Mouse (Mus musculus): ENCODE measurements at regions not wholly inside any gene's neighbourhood (a gene's known extent, or its start where the extent isn't known, plus 50 kb on each side); places are given as distances from the start of the nearest gene placed in this dataset.
A peak's percentile ranks its signal among the peaks of the same experiment; 100 is the strongest.

DNA sequence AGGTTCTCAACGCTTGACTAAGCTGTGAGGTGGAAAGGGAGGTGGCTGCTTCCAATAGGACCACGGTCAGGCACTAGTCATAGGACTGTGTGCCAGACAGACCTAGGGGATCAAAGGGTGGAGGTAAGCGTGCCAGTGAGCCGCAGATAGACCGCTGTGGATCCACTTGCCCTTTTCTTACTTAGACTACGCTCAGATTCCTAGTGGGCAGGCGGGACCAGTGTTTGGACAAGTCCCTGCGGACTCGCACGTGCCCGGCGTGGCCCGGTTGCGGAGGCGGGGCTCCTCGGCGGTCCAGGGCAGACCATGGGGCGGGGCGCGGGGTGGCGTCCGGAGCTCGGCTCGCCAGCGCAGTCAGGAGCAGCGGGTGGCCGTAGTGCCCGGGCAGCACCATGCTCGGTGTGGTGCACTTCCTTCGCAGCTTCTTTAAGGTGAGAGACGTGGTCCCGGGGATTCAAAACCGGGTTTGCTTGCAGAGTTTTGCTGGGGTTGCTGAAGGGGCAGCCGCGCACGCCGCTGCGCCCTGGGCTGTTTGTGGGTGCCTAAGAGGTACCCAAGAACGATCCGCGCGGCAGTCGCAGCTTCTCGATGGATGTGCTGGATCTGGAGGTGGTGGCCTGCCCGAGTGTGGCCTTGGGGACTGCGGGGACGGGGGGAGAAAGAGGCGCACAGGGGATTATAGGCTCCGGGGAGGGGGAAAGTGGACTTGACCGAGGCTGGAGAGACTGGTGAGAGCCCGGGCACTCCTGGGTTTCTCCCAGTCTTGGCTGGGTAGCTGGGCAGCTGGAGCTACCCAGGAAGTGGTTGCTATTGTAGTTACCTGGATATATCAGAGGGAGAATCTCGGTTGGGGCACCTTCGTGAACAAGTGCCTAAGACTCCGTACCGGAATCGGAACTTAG is 98.6 kb downstream of the Amer3 start:
- Histone ChIP-seq H3K27me3 (ENCODE audit: control insufficient read depth, insufficient read depth, low read length) (peaks cover 26% of the 10 kb centered on the region), H3K9ac (ENCODE audit: low read length) (peak overlapping the region; percentile 59)

DNA sequence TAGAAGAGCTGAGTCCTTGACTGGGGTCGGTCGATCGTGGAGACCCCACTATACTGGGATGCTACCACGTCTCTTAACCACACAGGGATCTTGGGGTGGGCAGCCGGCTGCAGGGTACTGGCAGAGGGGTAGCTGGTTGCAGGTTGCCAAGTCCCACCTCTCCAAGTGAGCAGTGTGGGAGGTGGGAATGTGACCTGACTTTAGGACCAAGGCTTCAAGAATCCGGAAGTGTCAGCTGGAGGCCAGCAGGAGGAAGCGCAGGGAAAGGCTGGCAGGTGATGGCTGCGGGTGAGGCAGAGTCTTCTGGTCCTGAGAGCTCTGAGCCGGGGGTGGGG is 99.2 kb downstream of the Amer3 start:
- Histone ChIP-seq H3K4me3 (ENCODE audit: low read length) (peak overlapping the region; percentile 55), H3K4me2 (ENCODE audit: low read depth, low read length) (peak overlapping the region; percentile 86), H3K36me3 (ENCODE audit: control insufficient read depth, insufficient read depth) (no peaks in the 10 kb centered on the region), H3K4me1 (ENCODE audit: control insufficient read depth, insufficient read depth, low read length) (peaks cover 2% of the 10 kb centered on the region; the same call in 1 of the 2 replicates), H3K27ac (ENCODE audit: low read length) (no peak overlapping the region), H3K9me3 (replicated peaks; ENCODE audit: control insufficient read depth, low read length) (no peaks in the 10 kb centered on the region), H3K27me3 (ENCODE audit: control insufficient read depth, insufficient read depth, low read length) (peaks cover 26% of the 10 kb centered on the region), H3K9ac (ENCODE audit: low read length) (peak overlapping the region; percentile 59)
- no peak for ATAC-seq (replicated peaks; ENCODE audit: extremely low read depth, insufficient read depth, low FRiP score)
- 0% methylated on average over 9 of the region's 9 CpGs for WGBS

More for the DNA sequence above, 98.6 kb downstream of the Amer3 start:
- Histone ChIP-seq H3K36me3 (ENCODE audit: control insufficient read depth, insufficient read depth) (no peaks in the 10 kb centered on the region), H3K4me3 (ENCODE audit: low read length) (peak overlapping the region; percentile 55), H3K9me3 (replicated peaks; ENCODE audit: control insufficient read depth, low read length) (no peaks in the 10 kb centered on the region), H3K27ac (ENCODE audit: low read length) (no peak overlapping the region), H3K4me2 (ENCODE audit: low read depth, low read length) (peak overlapping the region; percentile 86), H3K4me1 (ENCODE audit: control insufficient read depth, insufficient read depth, low read length) (peaks cover 2% of the 10 kb centered on the region; the same call in 1 of the 2 replicates)
- peak; percentile 77 for ATAC-seq (replicated peaks; ENCODE audit: extremely low read depth, insufficient read depth, low FRiP score)
- under 1% methylated on average over 56 of the region's 56 CpGs for WGBS

- H3K27ac ChIP-seq (ENCODE audit: low read length) = peak overlapping the region; percentile 47
These were observed 107.1 kb downstream of the Amer3 start for GRCm38 (mm10) chr1:34686539-34686938.

DNA sequence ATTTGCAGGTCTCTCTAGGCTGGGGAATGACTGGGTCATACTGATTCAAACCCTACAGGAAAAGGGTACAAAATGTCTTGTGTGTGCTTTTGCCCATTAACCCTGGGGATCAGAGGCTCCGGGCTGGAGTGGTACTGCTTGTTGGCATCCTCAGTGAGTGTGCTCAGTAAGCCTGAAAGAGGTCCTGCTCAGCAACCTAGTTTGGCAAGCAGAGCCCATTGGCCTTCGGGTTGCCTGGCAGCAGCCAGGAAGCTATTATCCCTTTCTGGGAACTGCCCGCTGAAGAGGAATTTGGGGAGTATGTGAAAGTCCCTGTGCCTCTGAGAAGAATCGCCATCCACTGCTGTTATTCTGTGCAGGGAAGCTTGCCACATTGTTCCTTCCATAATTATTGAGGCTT is 117.1 kb downstream of the Amer3 start:
- Histone ChIP-seq H3K9me3 (replicated peaks; ENCODE audit: control insufficient read depth, low read length) (no peaks in the 10 kb centered on the region), H3K27me3 (ENCODE audit: control insufficient read depth, insufficient read depth, low read length) (no peaks in the 10 kb centered on the region), H3K4me1 (ENCODE audit: control insufficient read depth, insufficient read depth, low read length) (no peaks in the 10 kb centered on the region), H3K4me3 (ENCODE audit: low read length) (no peak overlapping the region), H3K4me2 (ENCODE audit: low read depth, low read length) (no peak overlapping the region), H3K36me3 (ENCODE audit: control insufficient read depth, insufficient read depth) (no peaks in the 10 kb centered on the region), H3K27ac (ENCODE audit: low read length) (no peak overlapping the region), H3K9ac (ENCODE audit: low read length) (no peak overlapping the region)
- ATAC-seq (replicated peaks; ENCODE audit: extremely low read depth, insufficient read depth, low FRiP score) = no peak
- 66% methylated on average over 4 of the region's 4 CpGs for WGBS

More at GRCm38 (mm10) chr1:34686539-34686938, 107.1 kb downstream of the Amer3 start:
- Histone ChIP-seq H3K4me2 (ENCODE audit: low read depth, low read length) (no peak overlapping the region), H3K9ac (ENCODE audit: low read length) (no peak overlapping the region), H3K4me1 (ENCODE audit: control insufficient read depth, insufficient read depth, low read length) (no peaks in the 10 kb centered on the region; the same call in none of the 2 replicates), H3K27me3 (ENCODE audit: control insufficient read depth, insufficient read depth, low read length) (no peaks in the 10 kb centered on the region), H3K36me3 (ENCODE audit: control insufficient read depth, insufficient read depth) (no peaks in the 10 kb centered on the region), H3K9me3 (replicated peaks; ENCODE audit: control insufficient read depth, low read length) (no peaks in the 10 kb centered on the region), H3K4me3 (ENCODE audit: low read length) (no peak overlapping the region)
- ATAC-seq (replicated peaks; ENCODE audit: extremely low read depth, insufficient read depth, low FRiP score) = no peak
- 12% methylated on average over 2 of the region's 2 CpGs for WGBS

GRCm38 (mm10) chr1:34700237-34701030 is 121.0 kb downstream of the Amer3 start:
- no peaks in the 10 kb centered on the region for H3K4me1 ChIP-seq (ENCODE audit: control insufficient read depth, insufficient read depth, low read length)
- ATAC-seq (replicated peaks; ENCODE audit: extremely low read depth, insufficient read depth, low FRiP score) = no peak; the same call in 1 of the 2 replicates
- H3K27ac ChIP-seq (ENCODE audit: low read length) = no peak overlapping the region
- peak overlapping the region; percentile 33 for H3K4me3 ChIP-seq (ENCODE audit: low read length)
- H3K9ac ChIP-seq (ENCODE audit: low read length) = 0 out of 2 replicates have a peak overlapping the region, but pooled peaks have one; percentile 13
- H3K9me3 ChIP-seq (replicated peaks; ENCODE audit: control insufficient read depth, low read length) = no peaks in the 10 kb centered on the region
- H3K4me2 ChIP-seq (ENCODE audit: low read depth, low read length) = peak overlapping the region; percentile 57
- H3K27me3 ChIP-seq (ENCODE audit: control insufficient read depth, insufficient read depth, low read length) = no peaks in the 10 kb centered on the region
- 29% methylated on average over 17 of the region's 17 CpGs for WGBS
- no peaks in the 10 kb centered on the region for H3K36me3 ChIP-seq (ENCODE audit: control insufficient read depth, insufficient read depth)

GRCm38 (mm10) chr1:34701436-34701835 is 122.0 kb downstream of the Amer3 start:
- ATAC-seq (replicated peaks; ENCODE audit: extremely low read depth, insufficient read depth, low FRiP score) = no peak
- no peak overlapping the region for H3K27ac ChIP-seq (ENCODE audit: low read length)
- H3K9me3 ChIP-seq (replicated peaks; ENCODE audit: control insufficient read depth, low read length) = no peaks in the 10 kb centered on the region
- H3K4me1 ChIP-seq (ENCODE audit: control insufficient read depth, insufficient read depth, low read length) = no peaks in the 10 kb centered on the region
- H3K9ac ChIP-seq (ENCODE audit: low read length) = no peak overlapping the region
- 77% methylated on average over 7 of the region's 7 CpGs for WGBS
- no peaks in the 10 kb centered on the region for H3K36me3 ChIP-seq (ENCODE audit: control insufficient read depth, insufficient read depth)
- no peaks in the 10 kb centered on the region for H3K27me3 ChIP-seq (ENCODE audit: control insufficient read depth, insufficient read depth, low read length)
- H3K4me2 ChIP-seq (ENCODE audit: low read depth, low read length) = no peak overlapping the region
- no peak overlapping the region for H3K4me3 ChIP-seq (ENCODE audit: low read length)

- no peak overlapping the region for H3K4me2 ChIP-seq (ENCODE audit: low read depth, low read length)
- no peak for ATAC-seq (replicated peaks; ENCODE audit: extremely low read depth, insufficient read depth, low FRiP score)
- no peaks in the 10 kb centered on the region for H3K27me3 ChIP-seq (ENCODE audit: control insufficient read depth, insufficient read depth, low read length)
- no peaks in the 10 kb centered on the region for H3K36me3 ChIP-seq (ENCODE audit: control insufficient read depth, insufficient read depth)
- WGBS = 80% methylated on average over 2 of the region's 2 CpGs
- no peak overlapping the region for H3K27ac ChIP-seq (ENCODE audit: low read length)
- H3K9ac ChIP-seq (ENCODE audit: low read length) = no peak overlapping the region
- H3K4me3 ChIP-seq (ENCODE audit: low read length) = no peak overlapping the region
- no peaks in the 10 kb centered on the region for H3K9me3 ChIP-seq (replicated peaks; ENCODE audit: control insufficient read depth, low read length)
- no peaks in the 10 kb centered on the region for H3K4me1 ChIP-seq (ENCODE audit: control insufficient read depth, insufficient read depth, low read length)
These were observed 129.6 kb downstream of the Amer3 start for GRCm38 (mm10) chr1:34709089-34709488.

GRCm38 (mm10) chr1:34722674-34723073 is 120.2 kb downstream of the Fam168b start:
- Histone ChIP-seq H3K4me3 (ENCODE audit: low read length) (no peak overlapping the region), H3K36me3 (ENCODE audit: control insufficient read depth, insufficient read depth) (no peaks in the 10 kb centered on the region), H3K27ac (ENCODE audit: low read length) (no peak overlapping the region), H3K9ac (ENCODE audit: low read length) (no peak overlapping the region), H3K9me3 (replicated peaks; ENCODE audit: control insufficient read depth, low read length) (no peaks in the 10 kb centered on the region), H3K4me1 (ENCODE audit: control insufficient read depth, insufficient read depth, low read length) (no peaks in the 10 kb centered on the region), H3K4me2 (ENCODE audit: low read depth, low read length) (no peak overlapping the region), H3K27me3 (ENCODE audit: control insufficient read depth, insufficient read depth, low read length) (no peaks in the 10 kb centered on the region)
- 54% methylated on average over 5 of the region's 5 CpGs for WGBS
- no peak for ATAC-seq (replicated peaks; ENCODE audit: extremely low read depth, insufficient read depth, low FRiP score)

- no peak overlapping the region for H3K4me2 ChIP-seq (ENCODE audit: low read depth, low read length)
- no peaks in the 10 kb centered on the region for H3K36me3 ChIP-seq (ENCODE audit: control insufficient read depth, insufficient read depth)
- H3K9me3 ChIP-seq (replicated peaks; ENCODE audit: control insufficient read depth, low read length) = no peaks in the 10 kb centered on the region
- no peaks in the 10 kb centered on the region for H3K27me3 ChIP-seq (ENCODE audit: control insufficient read depth, insufficient read depth, low read length)
- no peak overlapping the region for H3K9ac ChIP-seq (ENCODE audit: low read length)
- H3K4me3 ChIP-seq (ENCODE audit: low read length) = no peak overlapping the region
- 41% methylated on average over 7 of the region's 7 CpGs for WGBS
- no peak overlapping the region for H3K27ac ChIP-seq (ENCODE audit: low read length)
- H3K4me1 ChIP-seq (ENCODE audit: control insufficient read depth, insufficient read depth, low read length) = peaks cover 3% of the 10 kb centered on the region; the same call in 1 of the 2 replicates
- no peak for ATAC-seq (replicated peaks; ENCODE audit: extremely low read depth, insufficient read depth, low FRiP score)
These were observed 110.7 kb downstream of the Fam168b start for GRCm38 (mm10) chr1:34732156-34732555.

Data from heart, embryonic 16.5 days (tissue).